Mouse (Mus musculus) MEL (cell line): ENCODE measurements around the gene Prdm11.

ENCODE experiments used
- POLR2A ChIP-seq, 2 experiments: IDR thresholded peaks; 2 replicates each; pipeline ENCODE4 v1.6.1; 2011 to 2012; ENCODE audit warnings: low read length in 2 of 2, mild to moderate bottlenecking in 2 of 2, control low read depth in 1 of 2, improper control_type of control experiment in 1 of 2, low read depth in 1 of 2, moderate library complexity in 1 of 2; ENCODE audit not compliant: control insufficient read depth in 1 of 2, insufficient read depth in 1 of 2, poor library complexity in 1 of 2
- TCF12 ChIP-seq: IDR thresholded peaks from 2 replicates; pipeline ENCODE4 v1.6.1; 2014; ENCODE audit warnings: low read depth, mild to moderate bottlenecking, inconsistent platforms, low read length, improper control_type of control experiment, moderate library complexity

- TF ChIP-seq TCF12 (no peak), POLR2A (IDR thresholded peaks at IDR 0.05; ENCODE audit: control insufficient read depth in 1 of 2, insufficient read depth in 1 of 2, low read depth in 1 of 2, low read length in 2 of 2, poor library complexity in 1 of 2) (no peak)
Observed at GRCm38 (mm10) chr2:93075738-93076577, 30.0 kb upstream of the Prdm11 start.
